Mouse (Mus musculus) fibroblast of lung, adult 2 months (primary cell): Measurements from ENCODE around the gene Glcci1.
A peak's percentile ranks its signal among the peaks of the same experiment; 100 is the strongest.

Source experiments
- DNase-seq: peaks from one replicate; pipeline ENCODE4 v3.0.0-alpha.2; 2011; ENCODE audit warnings: low read depth

Gene Glcci1

GRCm38 (mm10) chr6:8545780-8546179 is 36.4 kb downstream of the Glcci1 start:
- no peak for DNase-seq

- DNase-seq: no peak
Observed at GRCm38 (mm10) chr6:8551155-8551554, 41.8 kb downstream of the Glcci1 start.

DNA sequence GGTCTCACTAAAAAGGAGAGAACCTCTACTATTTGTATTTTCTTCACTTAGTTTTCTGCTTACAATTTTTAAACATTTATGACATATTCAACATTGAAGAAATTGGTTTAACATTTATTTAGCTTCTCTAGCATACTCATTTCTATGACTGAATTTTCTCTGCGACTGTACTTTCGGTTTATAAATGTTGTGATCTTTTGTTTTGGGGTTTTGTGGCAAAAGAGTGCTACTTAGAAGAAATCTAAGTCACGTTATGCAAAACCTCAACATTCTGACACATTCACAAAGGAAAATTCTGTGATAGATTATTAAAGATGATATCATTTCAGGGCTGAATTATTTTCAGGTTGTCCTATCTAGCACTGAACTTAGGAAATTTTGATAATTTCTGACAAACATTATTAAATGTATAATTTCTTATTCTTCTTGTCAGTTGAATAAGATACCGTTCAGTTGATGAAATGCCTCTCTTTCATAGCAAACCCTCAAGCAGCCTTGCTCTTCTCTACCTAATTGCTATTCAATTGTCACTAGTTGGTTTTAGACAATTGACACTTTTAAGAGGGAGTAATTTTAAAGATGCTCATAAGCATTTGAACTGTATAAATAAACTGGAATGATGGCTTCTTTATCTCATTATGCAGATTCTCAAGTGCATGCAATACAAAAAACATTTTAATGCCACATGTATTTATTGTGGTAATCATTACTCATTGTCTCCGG is 47.6 kb downstream of the Glcci1 start:
- no peak for DNase-seq

DNA sequence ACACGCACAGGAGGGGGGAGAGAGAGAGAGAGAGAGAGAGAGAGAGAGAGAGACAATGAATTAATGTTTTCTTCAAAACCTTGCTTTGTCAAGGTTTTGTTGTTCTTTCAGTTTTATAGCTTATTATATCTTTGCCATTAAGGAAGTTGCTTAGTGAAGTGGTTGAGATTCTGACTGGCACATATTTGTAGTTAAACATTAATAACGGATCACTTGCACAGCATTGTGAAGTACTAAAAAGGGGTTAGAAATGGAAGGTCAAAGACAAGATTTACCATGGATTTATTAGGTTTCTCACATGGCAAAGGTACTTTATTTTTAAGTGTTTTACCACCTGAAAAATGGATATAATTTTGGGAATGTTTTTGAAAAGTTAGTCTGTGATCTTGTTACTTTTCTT is 51.3 kb downstream of the Glcci1 start:
- DNase-seq: no peak

DNA sequence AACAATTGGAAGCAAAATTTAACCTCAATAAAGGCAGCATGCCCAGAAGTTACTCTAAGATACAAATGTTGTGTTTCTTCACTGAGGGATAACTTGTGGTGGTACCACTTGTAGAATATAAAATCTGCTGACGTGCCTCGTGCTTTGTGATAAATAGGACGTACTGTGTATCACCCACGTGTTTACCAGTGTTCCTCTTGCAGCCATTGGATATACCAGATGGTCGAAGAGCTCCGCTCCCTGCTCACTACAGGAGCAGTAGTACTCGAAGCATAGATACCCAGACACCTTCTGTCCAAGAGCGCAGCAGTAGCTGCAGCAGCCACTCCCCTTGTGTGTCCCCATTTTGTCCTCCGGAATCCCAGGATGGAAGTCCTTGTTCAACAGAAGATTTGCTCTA is 73.0 kb downstream of the Glcci1 start:
- DNase-seq: no peak

DNA sequence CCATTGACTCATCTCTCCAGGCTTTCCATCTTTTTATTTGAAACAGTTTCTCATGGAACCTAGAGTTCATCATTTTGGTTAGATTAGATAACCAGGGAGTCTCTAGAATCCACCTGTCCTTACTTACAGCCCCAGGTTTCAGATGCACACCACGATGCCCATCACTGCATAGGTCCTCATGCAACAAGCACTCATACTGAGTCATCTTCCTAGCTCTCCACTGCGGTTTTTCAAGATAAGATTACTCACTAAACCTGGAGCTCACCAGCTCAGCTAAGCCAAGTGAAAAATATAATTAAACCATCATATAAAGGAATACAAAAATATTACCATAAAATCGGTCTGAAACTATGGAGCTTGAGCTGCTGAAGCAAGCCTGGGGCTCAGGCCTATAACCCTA is 74.5 kb downstream of the Glcci1 start:
- DNase-seq: no peak

- DNase-seq: no peak
Observed at GRCm38 (mm10) chr6:8591665-8592064, 82.3 kb downstream of the Glcci1 start.

GRCm38 (mm10) chr6:8617369-8617768 is 108.0 kb downstream of the Glcci1 start:
- DNase-seq: no peak

DNA sequence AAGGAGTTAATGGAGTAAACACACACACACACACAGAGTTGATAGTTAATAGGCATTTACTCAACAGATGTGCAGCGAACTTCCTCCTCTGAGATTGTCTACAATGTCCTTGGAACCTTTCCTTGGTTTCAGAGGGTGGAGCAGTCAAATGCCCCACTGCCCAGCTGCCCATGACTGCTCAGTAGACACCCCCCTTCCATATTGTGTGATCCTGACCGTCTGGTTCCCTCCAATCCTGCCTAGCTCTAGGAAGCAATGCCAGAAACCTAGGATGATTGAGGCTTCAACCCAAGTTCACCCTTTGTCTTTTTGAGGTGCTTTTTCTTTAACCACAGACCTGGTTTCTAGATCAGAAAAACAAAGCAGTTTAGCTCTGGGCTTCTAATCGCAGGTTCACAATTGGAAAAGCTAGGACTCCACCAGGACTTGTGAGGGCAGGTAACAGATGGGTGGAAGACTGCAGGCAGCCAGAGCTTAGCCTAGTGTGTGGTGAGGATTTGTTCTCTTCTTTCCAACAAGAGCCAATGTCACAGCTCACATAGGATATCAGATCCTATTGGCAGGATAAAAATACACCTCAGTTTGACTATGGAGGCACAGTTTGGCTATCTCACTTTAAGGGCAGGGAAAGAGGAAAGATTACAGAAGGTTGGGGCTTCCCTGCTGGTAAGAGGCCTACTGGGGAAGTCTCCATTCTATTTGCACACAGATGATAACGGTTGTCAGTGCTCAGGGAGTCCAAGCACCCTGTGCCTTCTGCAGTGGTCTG is 110.4 kb downstream of the Glcci1 start:
- DNase-seq: no peak

DNA sequence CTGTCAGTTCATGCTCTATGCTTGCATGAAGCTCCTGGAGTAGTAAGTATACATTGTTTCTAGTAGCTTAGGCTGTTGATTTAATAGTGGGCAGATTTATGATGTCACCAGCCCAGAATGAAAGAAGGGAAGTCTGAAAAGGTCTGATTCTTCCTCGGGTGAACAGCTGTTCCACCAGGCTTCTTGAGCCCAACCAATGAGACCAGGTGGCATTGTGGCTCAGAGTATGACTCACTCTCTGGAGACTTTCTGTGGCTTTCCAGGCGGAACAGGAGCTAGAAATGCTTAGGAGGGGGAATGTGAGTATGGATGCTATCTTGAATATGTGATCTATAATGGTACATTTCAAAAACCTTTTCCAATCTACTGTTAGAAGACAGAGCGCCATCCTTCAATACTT is 113.6 kb downstream of the Glcci1 start:
- peak; percentile 40 for DNase-seq

- no peak for DNase-seq
Observed at GRCm38 (mm10) chr6:8628226-8628625, 118.8 kb downstream of the Glcci1 start.

DNA sequence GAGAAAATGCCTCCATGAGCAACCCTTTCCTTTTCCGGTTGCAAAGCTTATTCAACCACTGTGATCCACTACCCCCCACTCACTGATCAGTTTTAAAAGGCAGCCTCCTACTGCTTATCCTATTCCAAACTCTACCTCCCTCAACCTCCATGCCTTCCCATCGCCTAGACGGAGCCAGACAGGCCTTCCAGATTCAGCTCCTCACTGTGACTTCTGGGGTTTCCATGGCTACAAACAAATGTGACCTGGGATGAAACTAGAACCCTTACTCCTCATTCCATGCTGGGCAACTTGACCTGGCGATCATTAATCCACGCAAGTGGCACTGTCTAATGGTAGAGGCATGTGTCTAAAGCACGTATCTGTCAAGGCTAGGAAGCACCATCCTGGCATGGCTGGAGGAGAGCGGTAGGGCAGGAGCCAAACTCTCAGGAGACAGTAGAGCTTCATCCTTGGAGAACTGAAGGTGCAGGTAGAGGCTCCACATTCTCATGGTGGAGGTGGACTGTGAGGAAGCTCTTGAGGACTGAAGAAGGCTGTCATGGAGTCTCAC is 119.4 kb downstream of the Glcci1 start:
- DNase-seq: no peak

DNA sequence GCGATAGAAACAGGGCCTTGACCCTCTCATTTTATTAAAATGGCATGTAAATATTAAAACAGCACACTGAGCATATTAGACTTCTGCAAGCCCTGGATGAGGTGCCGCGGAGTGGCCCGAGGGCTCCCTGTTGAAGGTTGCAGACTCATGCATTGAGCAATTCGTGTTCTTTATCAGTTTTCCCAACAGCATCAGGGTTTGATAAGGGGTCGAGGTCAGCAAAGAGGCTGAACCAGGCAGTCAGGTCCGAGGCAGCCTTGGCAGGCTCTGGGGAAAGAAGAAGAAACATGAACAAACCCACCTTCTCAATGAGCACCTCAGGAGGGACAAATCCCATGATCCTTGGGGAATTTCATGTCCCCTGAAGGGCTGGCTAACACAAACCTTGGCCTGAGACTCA is 121.1 kb downstream of the Glcci1 start:
- no peak for DNase-seq

DNA sequence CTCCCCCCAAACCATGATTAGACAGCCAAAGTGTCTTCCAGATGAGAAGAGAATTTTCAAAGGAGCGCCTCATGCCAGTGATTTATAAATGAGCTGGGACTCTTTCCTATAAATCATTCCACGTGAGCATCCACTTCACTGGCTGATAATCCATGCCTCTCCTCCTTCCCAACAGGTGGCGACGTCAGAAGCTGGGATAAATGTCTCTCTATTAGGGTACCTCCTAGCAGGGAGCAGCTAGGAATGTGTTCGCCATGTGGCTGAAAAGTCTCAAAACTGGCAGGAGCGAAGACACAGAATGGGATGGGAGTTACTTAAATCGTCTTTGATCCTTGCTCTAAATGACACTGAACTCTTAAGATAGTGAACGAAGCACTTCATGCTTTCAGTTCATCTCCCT is 122.0 kb downstream of the Glcci1 start:
- DNase-seq: no peak

GRCm38 (mm10) chr6:8631986-8632632 is 122.7 kb downstream of the Glcci1 start:
- DNase-seq: no peak

DNA sequence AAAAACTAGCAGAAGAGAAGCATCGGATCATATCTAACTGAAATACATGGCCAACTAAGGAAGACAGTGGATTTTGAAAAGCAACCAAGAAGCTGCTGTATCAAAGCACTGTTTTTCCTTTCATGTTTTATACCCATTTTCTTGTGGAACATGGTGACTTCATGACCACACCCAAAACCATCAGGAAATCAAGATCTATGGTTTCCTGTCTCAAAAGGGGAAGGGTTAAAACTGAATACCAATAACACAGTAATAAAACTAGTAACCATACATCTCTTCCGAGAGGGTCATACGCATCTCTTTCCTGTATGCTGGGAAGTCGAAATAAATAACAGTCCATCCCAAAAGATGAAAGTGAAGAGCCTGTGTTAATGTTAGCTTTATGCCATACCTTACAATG is 123.3 kb downstream of the Glcci1 start:
- no peak for DNase-seq

- no peak for DNase-seq
Observed at GRCm38 (mm10) chr6:8638122-8638521, 128.7 kb downstream of the Glcci1 start.

GRCm38 (mm10) chr6:8638899-8639298 is 129.5 kb downstream of the Glcci1 start:
- DNase-seq: no peak

DNA sequence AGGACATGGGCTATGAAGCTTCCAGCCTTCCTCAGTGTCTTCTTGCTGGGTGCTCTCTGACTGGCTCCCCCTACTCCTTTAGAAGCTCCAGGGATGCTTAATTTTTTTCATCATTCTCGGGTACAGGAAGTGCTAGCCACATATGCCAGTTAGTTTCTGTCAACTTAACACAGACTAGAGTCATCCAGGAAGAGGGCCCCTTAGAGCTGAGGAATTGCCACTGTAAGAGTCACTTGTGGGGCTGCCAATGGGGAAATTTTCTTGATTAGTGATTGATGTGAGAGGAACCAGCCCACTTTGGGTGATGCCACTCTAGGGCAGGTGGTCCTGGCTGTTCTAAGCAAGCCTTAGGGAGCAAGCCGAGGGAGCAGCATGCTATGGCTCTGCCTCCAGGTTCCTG is 130.1 kb downstream of the Glcci1 start:
- DNase-seq: no peak

DNA sequence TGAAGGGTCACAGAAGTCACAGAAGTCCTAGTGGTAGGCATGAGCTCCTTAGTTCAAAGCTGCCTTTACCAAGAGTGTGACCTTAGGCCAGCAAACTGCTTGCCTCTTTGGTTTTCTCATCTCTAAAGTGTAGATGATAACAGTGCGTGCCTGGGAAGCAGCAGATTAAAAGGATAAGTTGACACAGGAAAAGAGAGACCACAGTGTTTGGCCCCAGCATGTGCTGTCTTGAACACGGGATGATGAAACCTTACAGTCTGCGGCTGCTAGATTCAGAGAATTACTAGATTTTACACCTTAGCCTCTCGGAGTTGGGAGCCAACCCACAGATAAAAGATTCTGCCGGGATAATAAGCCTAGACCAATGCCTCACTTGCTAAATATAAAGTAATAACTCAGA is 131.5 kb downstream of the Glcci1 start:
- no peak for DNase-seq

DNA sequence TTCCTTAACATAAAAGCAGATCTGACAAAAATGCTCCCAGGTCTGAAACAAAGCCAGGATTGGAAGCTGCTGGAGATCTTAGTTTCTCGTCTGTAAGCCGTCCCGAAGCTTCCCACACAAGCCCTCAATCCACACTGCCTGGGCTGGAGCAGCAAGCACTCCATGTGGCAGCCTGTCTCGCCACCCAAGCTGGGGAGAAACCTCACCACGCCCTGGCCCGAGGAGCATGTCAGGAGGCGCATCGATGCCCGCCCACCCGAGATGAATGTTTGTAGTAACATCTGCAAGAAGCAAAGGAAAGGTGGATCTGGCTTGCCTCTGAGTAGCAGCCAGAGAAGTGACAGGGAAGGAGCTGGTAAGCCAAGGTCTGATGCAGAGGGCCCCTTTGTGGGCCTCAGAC is 135.3 kb downstream of the Glcci1 start:
- DNase-seq: no peak

GRCm38 (mm10) chr6:8645708-8646107 is 136.3 kb downstream of the Glcci1 start:
- no peak for DNase-seq
